Mouse (Mus musculus) limb, embryonic 13.5 days (tissue): ENCODE results near the gene Kansl1. TPM values are rescaled to one million over a fixed set of nuclear protein-coding genes. Genes with fewer than 3 reads are reported as not detected.
A peak's percentile ranks its signal among the peaks of the same experiment; 100 is the strongest.

Experiments
- ATAC-seq: fragments of 200-750 bp; cut with Nextera tagmentation; 2 replicates; pipeline ENCODE4 v1.8.0; 2017; ENCODE audit warnings: low read depth, moderate number of reproducible peaks, moderate TSS enrichment; ENCODE audit not compliant: low FRiP score
- H3K27ac ChIP-seq: fragments of 300-500 bp; sonication (generic); 2 replicates; pipeline ENCODE4 v1.5.1; 2015; ENCODE audit warnings: inconsistent platforms, mild to moderate bottlenecking, moderate library complexity
- H3K27me3 ChIP-seq: fragments of 300-500 bp; sonication (generic); 2 replicates; pipeline ENCODE4 v1.6.1; 2015; ENCODE audit warnings: mild to moderate bottlenecking, inconsistent platforms
- H3K36me3 ChIP-seq: fragments of 300-500 bp; sonication (generic); 2 replicates; pipeline ENCODE4 v1.6.1; 2015; ENCODE audit warnings: inconsistent platforms, mild to moderate bottlenecking, moderate library complexity
- H3K4me1 ChIP-seq: fragments of 300-500 bp; sonication (generic); 2 replicates; pipeline ENCODE4 v1.6.1; 2015; ENCODE audit warnings: inconsistent platforms
- H3K4me2 ChIP-seq: fragments of 300-500 bp; sonication (generic); replicated peaks from 2 replicates; pipeline ENCODE4 v1.6.1; 2015; ENCODE audit warnings: inconsistent platforms, mild to moderate bottlenecking, moderate library complexity
- H3K4me3 ChIP-seq: fragments of 300-500 bp; sonication (generic); 2 replicates; pipeline ENCODE4 v1.5.1; 2015; ENCODE audit warnings: moderate library complexity, mild to moderate bottlenecking, inconsistent platforms
- H3K9ac ChIP-seq: fragments of 300-500 bp; sonication (generic); 2 replicates; pipeline ENCODE4 v1.6.1; 2015; ENCODE audit warnings: mild to moderate bottlenecking, inconsistent platforms
- H3K9me3 ChIP-seq: fragments of 300-500 bp; sonication (generic); 2 replicates; pipeline ENCODE4 v1.6.1; 2016; ENCODE audit warnings: inconsistent platforms
- WGBS: fragments of 180-500 bp; shearing (Covaris S2); methylation state at CpG from one replicate; pipeline ENCODE4 v1.1.7; 2015; 5-methylcytosine and 5-hydroxymethylcytosine counted together
- polyA plus RNA-seq: library from polyadenylated mRNA; unstranded; fragments of >200 nt; fragmentation: Nextera tagmentation; extraction: Ambion mirVana; gene quantifications from 2 replicates; pipeline ENCODE4 v1.2.1, GENCODE M21; 2015

Kansl1 gene
- polyA plus RNA-seq, 1 experiment from 2014 or later = 30.1 TPM

GRCm38 (mm10) chr11:104332105-104332504, 136.6 kb downstream of the Kansl1 start:
- Histone ChIP-seq H3K9ac (no peak overlapping the region), H3K9me3 (no peaks in the 10 kb centered on the region), H3K4me2 (no peak overlapping the region), H3K4me3 (no peak overlapping the region), H3K36me3 (peaks cover 49% of the 10 kb centered on the region), H3K27me3 (no peaks in the 10 kb centered on the region), H3K4me1 (peaks cover 5% of the 10 kb centered on the region; the same call in 1 of the 2 replicates), H3K27ac (no peak overlapping the region)
- ATAC-seq = no peak
- WGBS = 85% methylated on average over 5 of the region's 5 CpGs

GRCm38 (mm10) chr11:104331208-104331607, 137.5 kb downstream of the Kansl1 start:
- Histone ChIP-seq H3K27ac (no peak overlapping the region), H3K9ac (no peak overlapping the region), H3K9me3 (no peaks in the 10 kb centered on the region), H3K4me2 (no peak overlapping the region), H3K36me3 (peaks cover 43% of the 10 kb centered on the region), H3K4me1 (peaks cover 5% of the 10 kb centered on the region; the same call in 1 of the 2 replicates), H3K27me3 (no peaks in the 10 kb centered on the region), H3K4me3 (no peak overlapping the region)
- 94% methylated on average over 3 of the region's 3 CpGs for WGBS
- ATAC-seq = no peak

GRCm38 (mm10) chr11:104330151-104330550, 138.5 kb downstream of the Kansl1 start:
- Histone ChIP-seq H3K27me3 (no peaks in the 10 kb centered on the region), H3K9ac (no peak overlapping the region), H3K27ac (no peak overlapping the region), H3K4me3 (no peak overlapping the region), H3K36me3 (peaks cover 33% of the 10 kb centered on the region), H3K4me2 (no peak overlapping the region), H3K4me1 (peaks cover 5% of the 10 kb centered on the region; the same call in 1 of the 2 replicates), H3K9me3 (no peaks in the 10 kb centered on the region)
- WGBS = 81% methylated on average over 4 of the region's 4 CpGs
- ATAC-seq = no peak

GRCm38 (mm10) chr11:104329185-104329926, 139.3 kb downstream of the Kansl1 start:
- H3K27me3 ChIP-seq = no peaks in the 10 kb centered on the region
- no peak overlapping the region for H3K4me2 ChIP-seq
- no peak overlapping the region for H3K9ac ChIP-seq
- H3K9me3 ChIP-seq = no peaks in the 10 kb centered on the region
- H3K4me1 ChIP-seq = peaks cover 5% of the 10 kb centered on the region; the same call in 1 of the 2 replicates
- H3K4me3 ChIP-seq = no peak overlapping the region
- 81% methylated on average over 11 of the region's 11 CpGs for WGBS
- no peak overlapping the region for H3K27ac ChIP-seq
- peaks cover 25% of the 10 kb centered on the region for H3K36me3 ChIP-seq
- no peak for ATAC-seq

GRCm38 (mm10) chr11:104327946-104328345, 140.7 kb downstream of the Kansl1 start:
- H3K36me3 ChIP-seq = peaks cover 14% of the 10 kb centered on the region
- WGBS = 90% methylated on average over 6 of the region's 6 CpGs
- ATAC-seq = no peak
- H3K9me3 ChIP-seq = no peaks in the 10 kb centered on the region
- H3K27ac ChIP-seq = no peak overlapping the region
- no peak overlapping the region for H3K9ac ChIP-seq
- H3K4me3 ChIP-seq = no peak overlapping the region
- H3K4me2 ChIP-seq = no peak overlapping the region
- peaks cover 5% of the 10 kb centered on the region; the same call in 1 of the 2 replicates for H3K4me1 ChIP-seq
- no peaks in the 10 kb centered on the region for H3K27me3 ChIP-seq

GRCm38 (mm10) chr11:104327462-104327861, 141.2 kb downstream of the Kansl1 start:
- no peaks in the 10 kb centered on the region for H3K27me3 ChIP-seq
- WGBS = 97% methylated on average over 1 of the region's 1 CpGs
- ATAC-seq = no peak

GRCm38 (mm10) chr11:104322142-104322541, 146.5 kb downstream of the Kansl1 start:
- no peak overlapping the region for H3K4me2 ChIP-seq
- no peak overlapping the region for H3K4me3 ChIP-seq
- H3K27me3 ChIP-seq = peaks cover 14% of the 10 kb centered on the region; the same call in 1 of the 2 replicates
- H3K4me1 ChIP-seq = peaks cover 6% of the 10 kb centered on the region; the same call in 1 of the 2 replicates
- WGBS = 33% methylated on average over 4 of the region's 4 CpGs
- no peak overlapping the region for H3K9ac ChIP-seq
- H3K9me3 ChIP-seq = no peaks in the 10 kb centered on the region
- no peaks in the 10 kb centered on the region; the same call in 1 of the 2 replicates for H3K36me3 ChIP-seq
- no peak overlapping the region for H3K27ac ChIP-seq
- no peak for ATAC-seq

More at GRCm38 (mm10) chr11:104327462-104327861, 141.2 kb downstream of the Kansl1 start:
- no peak overlapping the region for H3K4me3 ChIP-seq
- H3K4me1 ChIP-seq = peaks cover 5% of the 10 kb centered on the region; the same call in 1 of the 2 replicates
- H3K27ac ChIP-seq = no peak overlapping the region
- H3K4me2 ChIP-seq = no peak overlapping the region
- H3K9ac ChIP-seq = no peak overlapping the region
- no peaks in the 10 kb centered on the region for H3K9me3 ChIP-seq
- H3K36me3 ChIP-seq = peaks cover 9% of the 10 kb centered on the region

GRCm38 (mm10) chr11:104320511-104320910, 148.2 kb downstream of the Kansl1 start:
- ATAC-seq = no peak
- peaks cover 14% of the 10 kb centered on the region; the same call in 1 of the 2 replicates for H3K27me3 ChIP-seq
- H3K9me3 ChIP-seq = no peaks in the 10 kb centered on the region
- H3K36me3 ChIP-seq = no peaks in the 10 kb centered on the region
- 34% methylated on average over 5 of the region's 5 CpGs for WGBS
- H3K4me2 ChIP-seq = no peak overlapping the region
- no peak overlapping the region for H3K4me3 ChIP-seq
- H3K27ac ChIP-seq = no peak overlapping the region
- peaks cover 8% of the 10 kb centered on the region; the same call in 1 of the 2 replicates for H3K4me1 ChIP-seq
- no peak overlapping the region for H3K9ac ChIP-seq

GRCm38 (mm10) chr11:104318940-104319781, 149.5 kb downstream of the Kansl1 start:
- H3K9me3 ChIP-seq = no peaks in the 10 kb centered on the region
- peak; percentile 52; the same call in 1 of the 2 replicates for ATAC-seq
- H3K9ac ChIP-seq = peak overlapping the region; percentile 61
- peak overlapping the region; percentile 79 for H3K4me2 ChIP-seq
- H3K27ac ChIP-seq = no peak overlapping the region
- WGBS = under 1% methylated on average over 24 of the region's 24 CpGs
- peaks cover 14% of the 10 kb centered on the region; the same call in 1 of the 2 replicates for H3K27me3 ChIP-seq
- no peaks in the 10 kb centered on the region for H3K36me3 ChIP-seq
- peaks cover 8% of the 10 kb centered on the region; the same call in 1 of the 2 replicates for H3K4me1 ChIP-seq
- H3K4me3 ChIP-seq = peak overlapping the region; percentile 55

- Histone ChIP-seq H3K4me3 (no peak overlapping the region), H3K27ac (no peak overlapping the region), H3K36me3 (no peaks in the 10 kb centered on the region), H3K9me3 (no peaks in the 10 kb centered on the region), H3K27me3 (peaks cover 14% of the 10 kb centered on the region; the same call in 1 of the 2 replicates), H3K9ac (no peak overlapping the region), H3K4me1 (peaks cover 8% of the 10 kb centered on the region; the same call in 1 of the 2 replicates), H3K4me2 (no peak overlapping the region)
- WGBS = 74% methylated on average over 3 of the region's 3 CpGs
- no peak for ATAC-seq
These were observed 151.0 kb downstream of the Kansl1 start for GRCm38 (mm10) chr11:104317631-104318030.

- Histone ChIP-seq H3K27me3 (peaks cover 16% of the 10 kb centered on the region; the same call in 1 of the 2 replicates), H3K9me3 (no peaks in the 10 kb centered on the region), H3K9ac (no peak overlapping the region), H3K4me1 (peaks cover 8% of the 10 kb centered on the region; the same call in 1 of the 2 replicates), H3K27ac (no peak overlapping the region), H3K4me3 (no peak overlapping the region), H3K36me3 (no peaks in the 10 kb centered on the region), H3K4me2 (no peak overlapping the region)
- no peak for ATAC-seq
- 62% methylated on average over 16 of the region's 16 CpGs for WGBS
These were observed 151.8 kb downstream of the Kansl1 start for GRCm38 (mm10) chr11:104316685-104317400.
